Mouse (Mus musculus): Measurements from ENCODE around the gene Adamts20.

The Adamts20 gene

GRCm38 (mm10) chr15:94344317-94344716, 120.9 kb downstream of the Adamts20 start:
- Histone ChIP-seq H3K4me1 (replicated peaks; ENCODE audit: low read depth, low read length) (no peaks in the 10 kb centered on the region), H3K4me3 (replicated peaks; ENCODE audit: low read length) (no peak overlapping the region), H3K27me3 (ENCODE audit: insufficient read depth, low read length) (no peaks in the 10 kb centered on the region), H3K9me3 (ENCODE audit: low read length) (no peaks in the 10 kb centered on the region), H3K36me3 (ENCODE audit: insufficient read depth, low read length) (no peaks in the 10 kb centered on the region)
- TF ChIP-seq NANOG (IDR thresholded peaks at IDR 0.05; ENCODE audit: borderline replicate concordance, low read length) (no peak), POU5F1 (IDR thresholded peaks at IDR 0.05; ENCODE audit: borderline replicate concordance, low read length) (no peak), CTCF (conservative IDR thresholded peaks at IDR 0.05; ENCODE audit: low read length) (peak; percentile 72)

- Histone ChIP-seq H3K27me3 (ENCODE audit: insufficient read depth, low read length) (no peaks in the 10 kb centered on the region), H3K36me3 (ENCODE audit: insufficient read depth, low read length) (no peaks in the 10 kb centered on the region), H3K4me3 (replicated peaks; ENCODE audit: low read length) (no peak overlapping the region), H3K9me3 (ENCODE audit: low read length) (no peaks in the 10 kb centered on the region), H3K4me1 (replicated peaks; ENCODE audit: low read depth, low read length) (no peaks in the 10 kb centered on the region)
- TF ChIP-seq POU5F1 (IDR thresholded peaks at IDR 0.05; ENCODE audit: borderline replicate concordance, low read length) (no peak), CTCF (conservative IDR thresholded peaks at IDR 0.05; ENCODE audit: low read length) (peak; percentile 64), NANOG (IDR thresholded peaks at IDR 0.05; ENCODE audit: borderline replicate concordance, low read length) (no peak)
Observed at GRCm38 (mm10) chr15:94342365-94342764, 122.9 kb downstream of the Adamts20 start.

DNA sequence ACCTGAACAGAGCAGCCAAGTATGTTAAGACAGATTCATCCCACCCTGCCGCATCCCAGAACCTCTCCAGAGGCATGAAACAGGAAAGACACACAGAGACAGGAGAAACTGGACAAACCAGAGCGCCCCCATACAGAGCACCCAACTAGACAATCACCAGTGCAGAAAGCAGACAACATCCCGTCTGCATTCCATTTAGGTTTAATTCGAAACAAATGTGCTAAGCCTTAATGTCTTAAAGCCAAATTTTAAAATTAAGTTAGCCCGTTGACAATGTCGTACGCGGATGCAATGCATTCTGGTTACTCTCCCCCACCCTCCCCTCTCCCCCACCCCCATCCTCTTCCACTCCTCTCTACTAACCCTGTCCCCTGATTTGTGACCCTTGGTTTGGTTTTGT, 126.2 kb downstream of the Adamts20 start:
- no peaks in the 10 kb centered on the region for H3K9me3 ChIP-seq (ENCODE audit: low read length)
- TF ChIP-seq CTCF (conservative IDR thresholded peaks at IDR 0.05; ENCODE audit: low read length) (no peak), NANOG (IDR thresholded peaks at IDR 0.05; ENCODE audit: borderline replicate concordance, low read length) (no peak), POU5F1 (IDR thresholded peaks at IDR 0.05; ENCODE audit: borderline replicate concordance, low read length) (no peak)
- H3K4me1 ChIP-seq (replicated peaks; ENCODE audit: low read depth, low read length): no peaks in the 10 kb centered on the region
- no peak overlapping the region for H3K4me3 ChIP-seq (replicated peaks; ENCODE audit: low read length)
- H3K27me3 ChIP-seq (ENCODE audit: insufficient read depth, low read length): no peaks in the 10 kb centered on the region
- no peaks in the 10 kb centered on the region for H3K36me3 ChIP-seq (ENCODE audit: insufficient read depth, low read length)

- Histone ChIP-seq H3K9me3 (ENCODE audit: low read length) (no peaks in the 10 kb centered on the region), H3K4me3 (replicated peaks; ENCODE audit: low read length) (no peak overlapping the region), H3K27me3 (ENCODE audit: insufficient read depth, low read length) (no peaks in the 10 kb centered on the region), H3K4me1 (replicated peaks; ENCODE audit: low read depth, low read length) (no peaks in the 10 kb centered on the region), H3K36me3 (ENCODE audit: insufficient read depth, low read length) (no peaks in the 10 kb centered on the region)
- TF ChIP-seq CTCF (conservative IDR thresholded peaks at IDR 0.05; ENCODE audit: low read length) (no peak), NANOG (IDR thresholded peaks at IDR 0.05; ENCODE audit: borderline replicate concordance, low read length) (no peak), POU5F1 (IDR thresholded peaks at IDR 0.05; ENCODE audit: borderline replicate concordance, low read length) (no peak)
Observed at GRCm38 (mm10) chr15:94334586-94334985, 130.6 kb downstream of the Adamts20 start.

DNA sequence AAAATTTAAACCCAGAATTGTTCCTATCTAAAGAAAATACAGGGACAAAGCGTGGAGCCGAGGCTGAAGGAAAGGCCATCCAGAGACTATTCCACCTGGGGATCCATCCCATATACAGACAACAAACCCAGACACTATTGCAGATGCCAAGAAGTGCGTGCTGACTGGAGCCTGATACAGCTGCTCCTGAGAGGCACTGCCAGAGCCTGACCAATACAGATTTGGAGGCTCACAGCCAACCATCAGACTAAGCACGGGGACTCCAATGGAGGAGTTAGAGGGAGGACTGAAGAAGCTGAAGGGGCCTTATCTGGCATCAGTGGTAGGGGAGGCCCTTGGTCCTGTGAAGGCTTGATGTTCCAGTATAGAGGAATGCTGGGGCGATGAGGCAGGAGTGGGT, 138.6 kb downstream of the Adamts20 start:
- TF ChIP-seq CTCF (conservative IDR thresholded peaks at IDR 0.05; ENCODE audit: low read length) (no peak), NANOG (IDR thresholded peaks at IDR 0.05; ENCODE audit: borderline replicate concordance, low read length) (no peak), POU5F1 (IDR thresholded peaks at IDR 0.05; ENCODE audit: borderline replicate concordance, low read length) (no peak)
- no peak overlapping the region for H3K4me3 ChIP-seq (replicated peaks; ENCODE audit: low read length)
- no peaks in the 10 kb centered on the region for H3K36me3 ChIP-seq (ENCODE audit: insufficient read depth, low read length)
- H3K27me3 ChIP-seq (ENCODE audit: insufficient read depth, low read length): peaks cover 9% of the 10 kb centered on the region; the same call in 1 of the 2 replicates
- no peaks in the 10 kb centered on the region for H3K4me1 ChIP-seq (replicated peaks; ENCODE audit: low read depth, low read length)
- no peaks in the 10 kb centered on the region for H3K9me3 ChIP-seq (ENCODE audit: low read length)

- no peak for TF ChIP-seq NANOG (IDR thresholded peaks at IDR 0.05; ENCODE audit: borderline replicate concordance, low read length)
- TF ChIP-seq CTCF (conservative IDR thresholded peaks at IDR 0.05; ENCODE audit: low read length): no peak
- no peak for TF ChIP-seq POU5F1 (IDR thresholded peaks at IDR 0.05; ENCODE audit: borderline replicate concordance, low read length)
- H3K4me3 ChIP-seq (replicated peaks; ENCODE audit: low read length): no peak overlapping the region
- H3K36me3 ChIP-seq (ENCODE audit: insufficient read depth, low read length): no peaks in the 10 kb centered on the region
Observed at GRCm38 (mm10) chr15:94325509-94326181, 139.6 kb downstream of the Adamts20 start.

DNA sequence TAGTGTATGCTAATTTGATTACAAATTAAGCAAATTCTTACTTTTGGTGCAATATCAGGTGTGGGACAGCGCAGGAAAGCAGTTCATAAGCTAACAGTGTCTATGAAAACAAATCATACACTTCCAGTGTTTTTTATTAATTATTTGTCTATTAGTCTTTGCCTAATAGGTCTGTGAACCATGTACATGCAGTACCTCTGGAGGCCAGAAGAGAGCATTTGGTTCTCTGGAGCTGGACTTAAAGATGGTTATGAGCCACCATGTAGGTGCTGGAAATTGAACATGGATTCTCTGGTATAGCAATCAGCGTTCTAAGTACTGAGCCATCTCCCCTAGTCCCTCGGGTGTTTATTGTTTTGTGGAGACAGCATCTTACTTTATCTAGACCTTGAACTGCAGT, 149.0 kb downstream of the Adamts20 start:
- Histone ChIP-seq H3K4me1 (replicated peaks; ENCODE audit: low read depth, low read length) (no peaks in the 10 kb centered on the region), H3K9me3 (ENCODE audit: low read length) (peaks cover 3% of the 10 kb centered on the region; the same call in 1 of the 2 replicates), H3K36me3 (ENCODE audit: insufficient read depth, low read length) (no peaks in the 10 kb centered on the region), H3K4me3 (replicated peaks; ENCODE audit: low read length) (no peak overlapping the region), H3K27me3 (ENCODE audit: insufficient read depth, low read length) (no peaks in the 10 kb centered on the region)
- TF ChIP-seq CTCF (conservative IDR thresholded peaks at IDR 0.05; ENCODE audit: low read length) (peak; percentile 17; the same call in 1 of the 2 replicates), POU5F1 (IDR thresholded peaks at IDR 0.05; ENCODE audit: borderline replicate concordance, low read length) (no peak)

More at GRCm38 (mm10) chr15:94325509-94326181, 139.6 kb downstream of the Adamts20 start:
- H3K9me3 ChIP-seq (ENCODE audit: low read length): no peaks in the 10 kb centered on the region
- peaks cover 9% of the 10 kb centered on the region; the same call in 1 of the 2 replicates for H3K27me3 ChIP-seq (ENCODE audit: insufficient read depth, low read length)
- no peaks in the 10 kb centered on the region for H3K4me1 ChIP-seq (replicated peaks; ENCODE audit: low read depth, low read length)

DNA sequence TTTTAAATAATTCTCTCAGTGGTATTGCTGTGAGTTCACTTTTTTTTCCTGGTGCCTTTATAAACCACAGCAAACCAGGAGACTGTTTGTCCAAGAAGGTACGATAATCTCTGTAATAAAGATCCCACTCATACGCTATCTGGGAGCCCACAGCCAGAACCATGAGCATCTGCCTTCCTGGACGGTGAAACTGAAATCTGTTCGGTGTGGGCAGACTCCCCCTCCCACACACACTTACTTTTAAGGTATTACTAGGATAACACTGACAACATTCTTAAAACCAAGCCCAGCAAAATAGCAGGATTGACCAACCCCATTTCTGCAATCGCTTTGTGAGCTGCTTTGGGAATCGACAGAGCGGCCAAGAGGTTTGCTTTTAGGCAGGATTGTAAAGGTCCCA, 155.5 kb downstream of the Adamts20 start:
- Histone ChIP-seq H3K4me3 (replicated peaks; ENCODE audit: low read length) (no peak overlapping the region), H3K27me3 (ENCODE audit: insufficient read depth, low read length) (no peaks in the 10 kb centered on the region), H3K36me3 (ENCODE audit: insufficient read depth, low read length) (no peaks in the 10 kb centered on the region), H3K9me3 (ENCODE audit: low read length) (peaks cover 3% of the 10 kb centered on the region; the same call in 1 of the 2 replicates), H3K4me1 (replicated peaks; ENCODE audit: low read depth, low read length) (no peaks in the 10 kb centered on the region)
- no peak for TF ChIP-seq CTCF (conservative IDR thresholded peaks at IDR 0.05; ENCODE audit: low read length)
- no peak for TF ChIP-seq POU5F1 (IDR thresholded peaks at IDR 0.05; ENCODE audit: borderline replicate concordance, low read length)

DNA sequence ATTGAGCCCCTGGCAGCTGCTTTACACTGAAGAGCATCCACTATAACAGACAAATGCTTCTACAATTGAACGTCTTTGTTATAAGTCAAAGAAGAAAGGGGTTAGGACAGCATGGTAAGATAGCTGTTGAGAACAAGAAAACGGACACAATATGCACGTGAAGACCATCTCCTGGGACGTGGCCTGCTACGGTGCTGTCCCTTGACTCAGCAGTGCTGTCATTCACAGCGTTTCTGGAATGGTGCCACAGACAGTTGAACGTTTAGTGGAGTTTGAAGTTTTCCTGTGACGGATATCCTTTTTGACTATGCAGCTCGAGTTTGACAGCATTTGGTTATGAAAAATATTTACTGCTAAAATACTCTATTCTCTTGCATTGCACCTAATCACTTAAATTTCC, 157.3 kb downstream of the Adamts20 start:
- peaks cover 3% of the 10 kb centered on the region; the same call in 1 of the 2 replicates for H3K9me3 ChIP-seq (ENCODE audit: low read length)
- no peak overlapping the region for H3K4me3 ChIP-seq (replicated peaks; ENCODE audit: low read length)
- no peaks in the 10 kb centered on the region for H3K4me1 ChIP-seq (replicated peaks; ENCODE audit: low read depth, low read length)
- TF ChIP-seq POU5F1 (IDR thresholded peaks at IDR 0.05; ENCODE audit: borderline replicate concordance, low read length) (no peak), NANOG (IDR thresholded peaks at IDR 0.05; ENCODE audit: borderline replicate concordance, low read length) (no peak), CTCF (conservative IDR thresholded peaks at IDR 0.05; ENCODE audit: low read length) (no peak)
- no peaks in the 10 kb centered on the region for H3K36me3 ChIP-seq (ENCODE audit: insufficient read depth, low read length)
- no peaks in the 10 kb centered on the region for H3K27me3 ChIP-seq (ENCODE audit: insufficient read depth, low read length)

All from E14TG2a.4 (cell line).